ENCODE assay signal across 8 mouse cellular contexts in the genomic region with DNA sequence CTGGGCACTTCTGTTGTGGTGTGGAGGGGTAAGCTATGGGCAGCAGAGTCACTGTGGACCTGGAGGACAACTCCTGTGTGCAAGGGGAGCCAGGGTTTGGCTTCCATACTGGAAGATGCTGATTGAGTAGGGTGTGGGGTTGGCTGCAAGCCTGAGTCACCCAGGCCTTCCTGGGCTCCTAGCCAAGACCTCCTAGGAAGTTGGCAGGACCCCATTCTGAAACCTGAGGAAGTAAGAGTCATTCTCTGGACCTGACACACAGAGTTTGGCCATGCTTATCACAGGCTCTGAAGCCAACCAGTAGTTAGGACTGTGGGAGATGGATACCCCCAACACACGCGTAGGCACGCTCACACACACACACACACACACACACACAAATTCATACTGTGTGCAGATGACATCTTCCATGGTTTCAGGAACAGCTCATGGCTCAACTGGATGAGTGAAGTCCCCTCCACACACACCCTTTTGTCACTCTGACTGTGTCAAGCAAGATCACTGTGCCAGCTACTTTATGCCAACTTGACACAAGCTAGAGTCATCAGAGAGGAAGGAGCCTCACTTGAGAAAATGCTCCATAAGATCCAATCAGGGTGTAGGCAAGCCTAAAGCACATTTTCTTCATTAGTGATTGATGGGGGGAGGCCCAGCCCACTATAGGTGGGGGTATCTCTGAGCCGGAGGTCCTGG. TPM values are rescaled to one million over a fixed set of nuclear protein-coding genes. Genes with fewer than 3 reads are reported as not detected.
DNase-seq lines count a peak whose midpoint lies in the region; ATAC-seq lines count a peak whose summit lies in the region.
"Had no signal": no experiment of that assay in that cellular context is flagged by ENCODE, and none has a peak within 500 bp of the region (broad histone marks: within the 10 kb centered on the region; RNA-seq: fewer than 3 reads in every experiment).

No protein-coding gene starts in this region.

- H3K4me1 ChIP-seq in heart, embryonic 15.5 days (replicated peaks) = peaks cover 8% of the 10 kb centered on the region

- H3K36me3 ChIP-seq in heart, embryonic 15.5 days = no peaks in the 10 kb centered on the region

- WGBS in heart, embryonic 15.5 days = 68% methylated on average over 4 of the region's 4 CpGs

- no peaks in the 10 kb centered on the region for H3K9me3 ChIP-seq in heart, embryonic 15.5 days (replicated peaks)

- H3K27ac ChIP-seq in heart, embryonic 15.5 days = no peak overlapping the region
- H3K27ac ChIP-seq: left cerebral cortex, adult 2 months had no signal

- H3K9ac ChIP-seq in heart, embryonic 15.5 days = no peak overlapping the region

- no peak overlapping the region for H3K4me3 ChIP-seq in heart, embryonic 15.5 days
- H3K4me3 ChIP-seq: left cerebral cortex, adult 2 months had no signal

- no peaks in the 10 kb centered on the region for H3K27me3 ChIP-seq in heart, embryonic 15.5 days

- H3K4me2 ChIP-seq in heart, embryonic 15.5 days = no peak overlapping the region

- DNase-seq in right cerebral cortex, postnatal 14 days = peak; percentile 40
- DNase-seq in right cerebral cortex, postnatal 4 days = no peak
- DNase-seq in cerebellum, adult 9-10 months = peak; percentile 56
- DNase-seq in lung, postnatal 4 days = peak; percentile 63 to 74
- no peak for DNase-seq in embryo, embryonic 9.5 days (ENCODE audit: extremely low spot score)
- no peak for DNase-seq in c-Kit-positive CD71-positive TER-119-positive erythroid progenitor cells, embryonic 14.5 days (ENCODE audit: low spot score)

- peak; percentile 38; the same call in 1 of the 2 replicates for ATAC-seq in heart, embryonic 15.5 days (replicated peaks; ENCODE audit: insufficient number of reproducible peaks, insufficient read depth, low FRiP score, low read depth)

RNA-seq across cellular contexts. Expression of gene Gstt4, which starts 5.5 kb away (rescaled TPM):
- not detected in 2 replicates for polyA plus RNA-seq in heart, embryonic 15.5 days (2015; fragmentation: Nextera tagmentation; extraction: Ambion mirVana)

RNA-seq across cellular contexts. Expression of gene Gstt2, which starts 9.4 kb away (rescaled TPM):
- 10.4 and 16.3 TPM in 2 replicates for polyA plus RNA-seq in heart, embryonic 15.5 days (2015; fragmentation: Nextera tagmentation; extraction: Ambion mirVana)

RNA-seq across cellular contexts. Expression of gene Gstt1, which starts 29.4 kb away (rescaled TPM):
- 7.4 and 14.1 TPM in 2 replicates for polyA plus RNA-seq in heart, embryonic 15.5 days (2015; fragmentation: Nextera tagmentation; extraction: Ambion mirVana)

RNA-seq across cellular contexts. Expression of gene Mif, which starts 32.2 kb away (rescaled TPM):
- 1,758 and 1,798 TPM in 2 replicates for polyA plus RNA-seq in heart, embryonic 15.5 days (2015; fragmentation: Nextera tagmentation; extraction: Ambion mirVana)

RNA-seq across cellular contexts. Expression of gene Gstt3, which starts 46.6 kb away (rescaled TPM):
- polyA plus RNA-seq in heart, embryonic 15.5 days (2015; fragmentation: Nextera tagmentation; extraction: Ambion mirVana) = 4.4 and 8.3 TPM in 2 replicates

Comparison
In these comparisons a context has a peak if more than half of its experiments do, and no peak if none do; other contexts are left out.
1. DNase-seq: peak in right cerebral cortex, postnatal 14 days (single experiment), cerebellum, adult 9-10 months (single experiment) and lung, postnatal 4 days (2 of 2); none in right cerebral cortex, postnatal 4 days (single experiment), embryo, embryonic 9.5 days (single experiment) and c-Kit-positive CD71-positive TER-119-positive erythroid progenitor cells, embryonic 14.5 days (single experiment).